Mouse (Mus musculus): ENCODE measurements around the gene G430095P16Rik. TPM values are rescaled to one million over a fixed set of nuclear protein-coding genes. Genes with fewer than 3 reads are reported as not detected.

G430095P16Rik gene
- 2.7 and 19.7 TPM in 2 replicates for polyA plus RNA-seq (2012; ENCODE audit: insufficient read depth, low replicate concordance)

GRCm38 (mm10) chr8:84722850-84723570, at the start of gene G430095P16Rik:
G430095P16Rik (plus strand) TSS chr8:84723007.
- Histone ChIP-seq H3K36me3 (replicated peaks; ENCODE audit: low read length) (peaks cover 66% of the 10 kb centered on the region), H3K4me3 (replicated peaks) (peak within 1 kb of the TSS; percentile 88), H3K9me3 (no peaks in the 10 kb centered on the region), H3K27me3 (replicated peaks) (peaks cover 3% of the 10 kb centered on the region), H3K4me1 (peaks cover 91% of the 10 kb centered on the region)
- TF ChIP-seq GATA1 (IDR thresholded peaks at IDR 0.05; ENCODE audit: borderline replicate concordance, low read length) (no peak), FLI1 (IDR thresholded peaks at IDR 0.05; ENCODE audit: low read length) (no peak)

- peak overlapping the region; percentile 77 for H3K4me3 ChIP-seq (replicated peaks)
- peaks cover 68% of the 10 kb centered on the region for H3K4me1 ChIP-seq
- TF ChIP-seq FLI1 (IDR thresholded peaks at IDR 0.05; ENCODE audit: low read length) (no peak), GATA1 (IDR thresholded peaks at IDR 0.05; ENCODE audit: borderline replicate concordance, low read length) (no peak)
- no peaks in the 10 kb centered on the region for H3K9me3 ChIP-seq
- H3K27me3 ChIP-seq (replicated peaks): no peaks in the 10 kb centered on the region
- H3K36me3 ChIP-seq (replicated peaks; ENCODE audit: low read length): peaks cover 78% of the 10 kb centered on the region
Measured at GRCm38 (mm10) chr8:84677305-84677704, 45.5 kb upstream of the G430095P16Rik start.

- peaks cover 92% of the 10 kb centered on the region for H3K4me1 ChIP-seq
- H3K36me3 ChIP-seq (replicated peaks; ENCODE audit: low read length): peaks cover 67% of the 10 kb centered on the region
- no peak overlapping the region for H3K4me3 ChIP-seq (replicated peaks)
- no peaks in the 10 kb centered on the region for H3K27me3 ChIP-seq (replicated peaks)
- H3K9me3 ChIP-seq: no peaks in the 10 kb centered on the region
- TF ChIP-seq FLI1 (IDR thresholded peaks at IDR 0.05; ENCODE audit: low read length) (no peak), GATA1 (IDR thresholded peaks at IDR 0.05; ENCODE audit: borderline replicate concordance, low read length) (no peak)
Measured at GRCm38 (mm10) chr8:84681476-84681875, 41.3 kb upstream of the G430095P16Rik start.

- peaks cover 84% of the 10 kb centered on the region for H3K4me1 ChIP-seq
Measured at GRCm38 (mm10) chr8:84682257-84682656, 40.5 kb upstream of the G430095P16Rik start.

GRCm38 (mm10) chr8:84684537-84684936, 38.3 kb upstream of the G430095P16Rik start:
- H3K9me3 ChIP-seq: no peaks in the 10 kb centered on the region
- H3K4me3 ChIP-seq (replicated peaks): no peak overlapping the region
- TF ChIP-seq FLI1 (IDR thresholded peaks at IDR 0.05; ENCODE audit: low read length) (no peak), GATA1 (IDR thresholded peaks at IDR 0.05; ENCODE audit: borderline replicate concordance, low read length) (no peak)
- peaks cover 50% of the 10 kb centered on the region for H3K36me3 ChIP-seq (replicated peaks; ENCODE audit: low read length)
- H3K4me1 ChIP-seq: peaks cover 78% of the 10 kb centered on the region
- H3K27me3 ChIP-seq (replicated peaks): no peaks in the 10 kb centered on the region

More at GRCm38 (mm10) chr8:84682257-84682656, 40.5 kb upstream of the G430095P16Rik start:
- Histone ChIP-seq H3K36me3 (replicated peaks; ENCODE audit: low read length) (peaks cover 61% of the 10 kb centered on the region), H3K27me3 (replicated peaks) (no peaks in the 10 kb centered on the region), H3K4me3 (replicated peaks) (peak overlapping the region; percentile 20), H3K9me3 (no peaks in the 10 kb centered on the region)
- no peak for TF ChIP-seq FLI1 (IDR thresholded peaks at IDR 0.05; ENCODE audit: low read length)
- no peak for TF ChIP-seq GATA1 (IDR thresholded peaks at IDR 0.05; ENCODE audit: borderline replicate concordance, low read length)

GRCm38 (mm10) chr8:84686191-84687002, 36.4 kb upstream of the G430095P16Rik start, which contains the start of gene Trmt1:
Trmt1 (plus strand) TSS chr8:84686307.
- Histone ChIP-seq H3K9me3 (no peaks in the 10 kb centered on the region), H3K36me3 (replicated peaks; ENCODE audit: low read length) (peaks cover 49% of the 10 kb centered on the region), H3K27me3 (replicated peaks) (no peaks in the 10 kb centered on the region), H3K4me3 (replicated peaks) (peak within 1 kb of the TSS; percentile 93), H3K4me1 (peaks cover 79% of the 10 kb centered on the region)
- TF ChIP-seq GATA1 (IDR thresholded peaks at IDR 0.05; ENCODE audit: borderline replicate concordance, low read length): no peak
- TF ChIP-seq FLI1 (IDR thresholded peaks at IDR 0.05; ENCODE audit: low read length): no peak

- H3K4me3 ChIP-seq (replicated peaks): peak overlapping the region; percentile 93
- H3K9me3 ChIP-seq: no peaks in the 10 kb centered on the region
- peaks cover 46% of the 10 kb centered on the region for H3K36me3 ChIP-seq (replicated peaks; ENCODE audit: low read length)
- H3K27me3 ChIP-seq (replicated peaks): no peaks in the 10 kb centered on the region
- peaks cover 73% of the 10 kb centered on the region for H3K4me1 ChIP-seq
- no peak for TF ChIP-seq FLI1 (IDR thresholded peaks at IDR 0.05; ENCODE audit: low read length)
- no peak for TF ChIP-seq GATA1 (IDR thresholded peaks at IDR 0.05; ENCODE audit: borderline replicate concordance, low read length)
Measured at GRCm38 (mm10) chr8:84687003-84687704, 35.7 kb upstream of the G430095P16Rik start.

- no peaks in the 10 kb centered on the region for H3K9me3 ChIP-seq
- peak within 1 kb of the TSS; percentile 94 for H3K4me3 ChIP-seq (replicated peaks)
- TF ChIP-seq FLI1 (IDR thresholded peaks at IDR 0.05; ENCODE audit: low read length): no peak
- TF ChIP-seq GATA1 (IDR thresholded peaks at IDR 0.05; ENCODE audit: borderline replicate concordance, low read length): no peak
- peaks cover 46% of the 10 kb centered on the region for H3K36me3 ChIP-seq (replicated peaks; ENCODE audit: low read length)
- no peaks in the 10 kb centered on the region for H3K27me3 ChIP-seq (replicated peaks)
- H3K4me1 ChIP-seq: peaks cover 73% of the 10 kb centered on the region
Measured at GRCm38 (mm10) chr8:84687705-84688100, 35.1 kb upstream of the G430095P16Rik start, which contains the start of gene Nacc1. Nacc1 (minus strand) TSS chr8:84687862.
